Mouse (Mus musculus): ENCODE measurements around the gene Pdpk1.

DNA sequence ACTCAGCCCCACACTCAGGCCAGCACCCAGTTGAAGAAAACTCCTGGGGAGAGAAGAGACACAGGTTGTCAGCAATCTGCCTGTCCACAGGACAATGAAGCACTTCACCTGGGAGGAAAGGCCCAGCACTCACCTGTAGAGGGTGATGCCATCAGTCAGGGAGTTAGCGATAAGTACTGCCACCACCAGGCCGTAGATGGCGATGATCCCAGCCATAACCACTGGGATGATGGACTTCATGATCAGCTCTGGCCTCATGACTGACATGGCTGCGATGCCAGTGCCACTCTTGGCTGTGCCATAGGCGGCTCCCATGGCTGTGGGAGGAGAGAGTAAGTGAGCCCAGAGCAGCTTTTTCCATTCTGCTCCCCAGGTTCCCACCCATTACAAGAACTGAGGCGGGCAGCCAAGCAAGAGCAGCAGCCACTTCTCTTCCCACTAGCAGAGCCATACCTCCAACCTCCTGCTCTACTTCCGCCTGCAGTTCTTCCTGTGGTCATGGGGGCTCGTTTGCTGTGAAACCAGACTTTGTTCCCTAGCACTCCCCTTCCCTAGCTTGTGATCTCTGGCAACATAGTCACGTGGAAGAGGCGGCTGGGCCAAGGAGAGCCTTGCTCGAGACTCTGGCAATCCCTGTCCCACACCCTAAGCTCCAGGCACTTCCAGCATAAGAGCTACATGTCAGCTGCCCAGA lies 14.0 kb upstream of the Pdpk1 start:
- TF ChIP-seq CTCF (IDR thresholded peaks at IDR 0.05; ENCODE audit: low read depth) (peak; percentile 35), EP300 (optimal IDR thresholded peaks at IDR 0.05) (no peak)
